Mouse (Mus musculus) frontal cortex, postnatal 10 days (tissue): Measurements from ENCODE around the gene Gm45713.
"Not testable (repeated sequence)": the region's sequence is repeated elsewhere in the genome, so short reads cannot be mapped to it uniquely, and the experiment has no call there.

ENCODE experiments used
- DNase-seq, 2 experiments: peaks; one replicate each; pipeline ENCODE4 v3.0.0; 2022; ENCODE audit warnings: low spot score in 2 of 2, mixed read lengths in 1 of 2

Gm45713 gene

DNA sequence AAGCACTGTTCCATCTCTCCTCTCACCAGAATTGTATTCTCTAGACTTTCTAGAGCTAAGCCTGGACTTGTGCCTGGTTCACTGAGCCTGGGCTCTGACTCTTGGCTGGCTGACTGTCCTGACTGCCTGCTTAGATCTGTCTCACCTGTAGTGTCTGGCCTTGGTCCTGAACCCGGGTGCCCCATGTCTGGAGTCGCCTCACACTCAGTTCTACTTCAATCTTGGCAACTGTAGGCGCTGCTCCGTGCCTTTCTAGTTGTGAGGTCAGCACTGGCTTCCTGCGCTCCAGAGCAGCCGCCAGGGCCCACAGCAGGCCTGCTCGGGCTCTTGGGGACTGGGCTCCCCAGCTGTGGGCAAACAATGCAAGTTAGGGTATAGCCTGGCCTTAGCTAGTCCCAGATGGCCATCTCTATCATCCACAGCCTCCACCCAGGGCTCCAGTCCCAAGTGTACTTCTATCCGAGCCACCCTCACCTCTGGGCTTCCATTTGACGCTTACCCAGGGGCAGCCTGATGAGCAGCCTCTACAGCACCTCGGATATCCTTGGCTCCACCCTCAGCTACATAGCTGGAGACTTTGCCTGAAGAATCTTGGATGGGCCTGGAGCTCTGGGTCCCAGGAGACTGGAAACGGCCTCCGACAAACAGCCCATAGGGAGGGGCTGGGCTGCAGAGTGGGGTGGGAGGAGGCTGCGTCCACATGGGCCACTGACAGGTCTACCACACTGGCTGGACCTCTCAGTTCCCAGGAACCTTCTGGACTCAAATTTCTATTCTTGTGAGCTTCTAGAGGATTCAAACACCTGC lies 8.5 kb upstream of the Gm45713 start:
- no peak for DNase-seq

DNA sequence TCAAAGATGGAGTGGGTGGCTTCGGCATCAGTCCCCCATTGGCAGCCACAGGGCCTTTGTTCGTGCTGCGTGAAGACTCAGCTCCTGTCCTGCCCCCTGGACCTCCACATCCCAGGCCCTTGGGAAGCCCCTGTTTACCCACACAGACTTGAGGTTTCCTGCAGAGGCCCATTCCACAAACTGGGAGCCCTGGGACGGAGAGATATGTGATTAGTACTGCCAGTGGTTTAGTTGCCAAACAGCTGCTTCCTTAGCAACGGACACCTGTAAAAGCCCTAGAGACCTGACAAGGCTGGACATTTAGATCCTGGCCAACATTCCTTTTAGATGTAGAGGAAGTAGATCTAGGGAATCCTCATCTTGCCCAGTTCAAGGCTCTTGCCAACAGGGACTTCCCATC lies 5.9 kb upstream of the Gm45713 start:
- DNase-seq = no peak

DNA sequence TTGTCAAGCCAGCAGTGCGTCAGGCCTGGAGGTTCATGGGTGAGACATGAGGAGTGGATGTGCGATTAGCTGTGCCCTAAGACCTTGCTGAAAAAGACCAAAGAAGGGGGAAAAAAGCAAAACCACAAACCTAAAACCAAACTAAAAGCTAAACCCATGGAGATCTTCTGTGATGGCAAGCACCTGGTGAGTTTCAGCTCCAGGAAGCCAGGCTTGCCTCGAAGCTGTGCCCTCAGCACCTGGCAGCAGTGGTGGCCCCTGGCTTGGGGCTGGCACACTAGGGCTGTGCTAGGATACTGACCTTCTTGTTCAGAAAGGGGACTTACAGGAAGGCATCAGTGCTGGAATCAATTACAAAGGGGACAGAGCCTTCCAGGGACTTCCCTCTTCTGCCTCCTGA lies 5.3 kb upstream of the Gm45713 start:
- DNase-seq = no peak

DNA sequence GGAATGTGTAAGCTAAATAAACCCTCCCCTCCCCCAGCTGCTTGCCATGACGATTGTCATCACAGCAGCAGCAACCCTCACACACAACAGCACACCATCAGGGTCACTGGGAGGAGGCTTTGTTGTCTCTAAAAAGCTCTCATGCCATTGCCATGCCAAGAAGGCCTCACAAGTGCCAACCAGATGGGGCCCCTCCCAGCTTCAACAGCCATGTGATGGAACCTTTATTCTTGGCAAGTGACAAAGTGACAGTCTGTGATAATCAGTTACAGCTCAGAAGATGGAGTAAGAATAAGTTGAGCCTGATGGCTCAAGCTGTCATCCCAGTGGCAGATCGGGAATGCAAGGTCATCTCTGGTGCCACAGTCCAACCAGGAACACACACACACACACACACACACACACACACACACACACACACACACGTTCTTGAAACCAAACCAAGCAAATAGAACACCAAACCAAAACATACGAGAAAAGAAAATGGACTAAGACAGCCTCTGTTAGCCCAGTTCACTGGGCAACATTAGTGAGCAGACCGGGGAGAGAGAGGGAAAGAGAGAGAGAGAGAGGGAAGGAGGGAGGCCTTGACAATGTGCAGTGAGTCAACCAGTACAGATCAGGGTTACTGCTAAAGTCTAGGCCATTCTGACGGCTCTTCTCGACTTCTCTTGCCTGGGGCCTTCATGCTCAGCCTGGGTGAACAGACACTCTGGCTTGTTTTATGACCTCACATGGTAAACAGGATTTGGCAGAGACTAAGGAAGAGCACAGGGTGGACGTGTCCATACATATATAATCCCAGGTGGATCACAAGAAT lies 4.1 kb upstream of the Gm45713 start:
- no peak for DNase-seq

DNA sequence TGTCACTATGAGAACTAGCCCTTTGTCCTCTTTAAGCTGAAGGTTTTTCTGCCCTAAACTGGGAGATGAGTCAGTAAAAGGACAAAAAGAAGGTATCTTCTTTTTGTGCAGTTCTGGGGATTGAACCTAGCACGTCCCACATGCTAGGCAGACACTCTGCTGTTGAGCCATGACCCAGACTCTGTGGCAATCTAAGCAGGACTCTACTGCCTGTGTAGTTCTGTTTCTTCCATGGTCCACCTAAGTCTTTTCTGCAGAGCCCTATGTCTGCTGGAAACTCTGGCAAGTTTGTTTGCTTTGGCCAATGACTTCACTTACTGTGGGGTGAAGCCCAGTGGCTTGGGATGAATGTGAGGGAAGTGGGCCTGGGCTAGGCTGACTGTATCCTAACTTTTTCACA lies 2.4 kb upstream of the Gm45713 start:
- no peak for DNase-seq

DNA sequence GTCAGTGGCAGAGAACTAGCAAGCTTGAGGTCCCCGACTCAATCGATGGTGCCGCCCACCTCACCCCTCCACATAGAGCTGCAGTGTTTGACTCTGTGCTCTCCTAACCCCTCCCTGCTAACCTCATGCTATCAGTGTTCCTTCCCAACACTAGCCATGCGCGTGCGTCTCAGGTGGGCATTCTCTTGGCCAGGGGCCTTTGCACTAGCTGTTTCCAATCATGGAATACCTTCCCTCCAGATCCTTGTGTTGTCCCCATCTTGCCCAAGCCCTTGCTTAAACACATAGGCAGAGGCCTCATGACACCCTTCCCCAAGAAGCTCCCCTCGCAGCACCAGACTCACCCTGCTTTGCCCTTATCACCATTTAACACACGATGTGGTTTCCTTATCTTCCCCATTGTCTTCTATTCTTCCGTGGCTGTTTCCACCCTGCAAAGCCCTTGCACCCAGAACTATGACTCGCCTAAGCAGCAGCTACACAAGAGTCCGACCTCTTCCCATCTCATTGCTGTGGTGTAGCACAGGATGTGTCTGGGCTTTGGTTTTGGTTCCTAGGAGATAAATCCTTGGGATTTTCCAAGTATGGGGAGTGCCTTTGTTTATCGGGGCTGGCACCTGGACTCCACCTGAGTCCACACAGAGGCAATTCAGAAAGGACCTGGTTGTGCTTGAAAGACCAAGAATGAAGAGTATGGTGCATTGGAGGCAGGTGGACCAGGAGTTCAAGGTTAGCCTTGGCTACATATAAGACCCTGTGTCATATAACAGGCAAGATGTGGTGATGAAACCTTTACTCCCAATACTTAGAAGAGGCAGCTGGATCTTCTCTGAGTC lies 1.4 kb upstream of the Gm45713 start:
- DNase-seq = no peak

DNA sequence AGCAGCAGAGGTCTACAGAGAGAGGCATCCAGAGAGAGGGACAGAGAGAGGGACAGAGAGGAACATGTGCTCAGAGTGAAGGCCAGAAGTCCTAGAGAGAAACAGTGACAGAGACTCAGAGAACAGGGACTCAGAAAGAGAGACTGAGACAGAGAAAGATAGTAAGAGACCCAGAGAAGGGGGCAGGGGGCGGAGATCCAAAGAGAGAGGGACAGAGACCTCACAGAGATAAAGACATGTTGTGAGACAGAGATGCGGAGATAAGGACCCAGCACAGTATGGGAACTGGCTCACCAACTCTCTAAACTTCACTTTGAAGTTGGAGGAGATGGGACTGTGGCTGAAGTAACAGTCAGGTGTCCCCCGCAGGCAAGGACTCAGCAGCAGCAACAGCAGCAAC lies 661 bp downstream of the Gm45713 start:
- no peak for DNase-seq

DNA sequence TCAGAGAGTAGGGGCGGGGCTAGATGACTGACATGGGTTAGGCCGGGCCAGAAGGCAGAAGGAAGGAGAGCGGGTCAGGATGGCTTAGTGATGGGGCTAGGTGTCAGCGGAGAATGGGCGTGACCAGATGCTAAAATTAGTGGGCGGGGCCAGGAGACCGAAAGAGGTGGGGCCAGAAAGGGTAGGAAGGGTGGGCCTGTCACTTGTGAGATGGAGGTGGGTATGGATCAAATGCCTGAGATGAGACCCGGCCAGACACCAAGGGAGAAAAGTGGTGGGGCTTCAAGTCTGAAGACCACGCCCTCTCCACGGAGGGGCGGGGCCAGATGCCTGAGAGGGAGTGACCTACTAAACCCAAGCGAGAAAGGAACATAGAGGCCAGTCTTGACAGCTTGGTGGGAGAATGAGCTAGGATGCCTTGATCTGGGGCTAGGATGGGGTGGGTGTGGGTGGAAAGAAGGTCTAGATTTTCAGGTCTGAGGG lies 1.4 kb downstream of the Gm45713 start:
- no peak for DNase-seq

DNA sequence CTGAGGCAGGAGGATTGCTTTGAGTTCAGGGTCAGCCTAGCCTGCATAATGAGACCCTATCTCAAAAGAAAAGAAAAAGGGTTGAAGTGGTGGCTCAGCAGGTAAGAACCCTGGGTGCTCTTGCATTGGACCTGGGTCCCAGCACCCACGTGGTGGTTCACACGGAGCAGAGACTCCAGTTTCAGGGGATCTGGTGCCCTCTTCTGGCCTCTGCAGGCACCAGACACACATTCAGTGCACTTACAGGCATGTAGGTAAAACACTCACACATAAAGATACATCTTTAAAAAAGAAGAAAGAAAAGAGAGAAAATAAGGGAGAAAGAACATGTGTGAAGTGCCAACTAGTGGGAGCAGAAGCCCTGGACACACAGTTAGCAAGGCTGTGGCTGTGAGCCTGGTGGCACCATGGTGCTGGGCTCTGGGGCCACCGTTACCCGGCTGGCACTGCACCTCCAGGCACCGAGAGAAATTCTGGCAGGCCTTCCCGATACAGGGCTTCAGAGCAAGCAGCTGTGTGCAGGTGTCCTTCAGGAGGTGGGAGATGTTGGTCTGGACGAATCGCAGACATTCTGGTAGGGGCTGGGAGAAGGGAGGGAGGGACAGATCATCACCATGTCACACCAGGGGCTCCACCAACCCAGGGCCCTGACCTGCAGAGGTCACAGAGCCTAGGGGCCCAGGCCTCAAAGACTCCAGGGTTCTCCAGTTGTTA lies 2.4 kb downstream of the Gm45713 start:
- no peak for DNase-seq

DNA sequence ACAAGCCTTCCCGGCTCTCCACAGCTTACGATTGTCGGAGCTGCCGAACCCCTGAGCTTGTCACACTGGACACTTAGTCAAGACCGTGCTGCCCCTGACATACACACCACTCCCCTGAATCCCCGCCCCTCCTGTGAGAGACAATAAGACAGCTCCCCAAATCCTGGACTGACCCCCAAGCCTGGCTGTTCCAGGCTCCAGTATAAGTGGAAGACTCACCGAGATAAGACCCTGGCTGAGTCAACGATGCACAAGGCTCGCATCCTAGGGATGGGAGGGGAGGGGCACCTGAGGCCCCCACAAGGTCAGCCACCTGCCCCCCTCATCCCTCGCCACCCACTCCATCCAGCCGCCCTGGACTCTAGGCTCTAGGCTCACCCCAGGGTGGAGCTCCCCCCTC lies 4.2 kb downstream of the Gm45713 start:
- no peak for DNase-seq

DNA sequence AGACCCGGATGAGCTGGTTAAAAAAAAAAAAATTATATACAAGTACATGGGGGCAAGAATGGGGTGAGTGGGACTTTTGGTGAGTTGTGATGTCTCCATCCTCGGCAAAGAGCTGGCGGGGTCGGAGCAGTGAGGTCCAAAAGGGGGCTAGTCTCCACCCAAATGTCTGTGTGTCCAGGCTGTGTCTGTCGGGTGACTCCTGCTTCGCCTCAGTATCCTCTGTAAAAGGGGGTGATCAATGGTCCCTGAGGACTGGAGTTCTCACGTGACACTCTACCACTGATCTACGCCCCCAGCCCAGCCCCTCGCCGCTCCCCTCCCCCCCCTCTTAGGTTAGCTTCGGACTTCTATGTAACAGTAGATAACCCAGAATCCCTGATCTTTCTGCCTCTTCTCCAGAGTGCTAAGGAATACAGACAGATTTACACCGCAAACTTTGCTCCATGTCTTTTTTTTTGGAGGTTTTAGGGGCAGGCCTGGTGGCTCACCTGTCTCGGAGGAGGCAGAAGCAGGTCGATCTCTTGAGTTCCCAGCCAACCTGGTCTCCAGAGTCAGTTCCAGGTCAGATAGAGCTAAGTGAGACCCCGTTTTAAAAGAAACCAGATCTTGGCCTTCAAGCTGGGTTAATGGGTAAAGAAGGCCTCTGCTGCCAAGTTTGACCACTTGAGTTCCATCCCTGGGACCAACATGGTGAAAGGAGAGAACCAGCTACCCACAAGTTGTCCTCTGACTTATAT lies 6.1 kb downstream of the Gm45713 start:
- DNase-seq = no peak

DNA sequence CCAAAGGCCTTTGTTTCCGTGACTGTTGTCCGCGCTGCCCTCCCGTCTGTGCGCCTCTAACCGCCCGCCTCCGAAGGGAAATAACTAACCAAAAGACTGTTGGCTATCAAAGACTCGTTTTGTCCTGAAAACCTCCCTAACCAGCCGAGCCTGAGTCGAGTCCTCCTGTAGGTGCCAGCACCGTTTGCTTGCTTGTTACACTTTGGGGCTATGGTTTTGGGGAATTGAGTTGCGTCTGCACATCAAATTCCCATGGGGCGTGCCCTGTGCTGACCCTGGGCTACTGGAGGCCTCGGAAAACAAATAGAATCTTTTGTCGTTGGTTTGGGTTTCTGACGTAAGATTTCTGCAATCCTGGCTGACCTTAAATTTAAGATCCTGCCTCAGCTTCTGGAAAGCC lies 6.7 kb downstream of the Gm45713 start:
- DNase-seq = no peak

DNA sequence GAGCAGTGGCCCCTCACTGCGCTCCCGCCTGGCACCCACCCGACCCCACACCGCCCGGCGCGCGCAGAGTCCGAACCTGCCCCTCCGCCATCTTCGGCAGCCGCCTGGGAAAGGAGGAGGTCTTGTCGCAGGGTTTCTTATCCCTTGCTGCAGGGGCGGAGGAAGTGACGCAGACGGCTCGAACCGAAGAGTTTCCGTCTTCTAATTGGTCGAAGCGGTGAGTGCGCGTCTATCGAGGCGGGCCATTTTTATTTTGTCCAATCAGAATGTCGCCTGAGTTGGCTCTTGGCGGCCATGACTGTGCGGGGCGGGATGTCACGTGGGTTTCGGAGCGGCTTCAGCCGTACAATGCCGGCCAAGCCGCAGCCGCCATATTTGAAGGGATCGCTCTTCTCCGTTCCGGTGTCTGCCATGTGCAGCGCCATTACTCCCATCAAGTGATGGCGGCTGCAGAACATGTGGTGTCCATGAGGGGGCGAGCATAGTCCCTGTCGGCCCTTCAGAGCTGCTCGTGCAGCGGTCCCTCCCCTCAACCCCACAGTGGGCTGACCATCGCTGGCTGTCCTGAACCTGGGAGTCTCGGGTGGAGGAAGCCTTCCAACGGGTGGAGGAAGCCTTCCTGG lies 7.3 kb downstream of the Gm45713 start, which contains the start of gene Rpl13a:
Rpl13a (minus strand) TSS at position 138 of the 623 bp plus-strand sequence.
- peak; percentile 99 for DNase-seq

DNA sequence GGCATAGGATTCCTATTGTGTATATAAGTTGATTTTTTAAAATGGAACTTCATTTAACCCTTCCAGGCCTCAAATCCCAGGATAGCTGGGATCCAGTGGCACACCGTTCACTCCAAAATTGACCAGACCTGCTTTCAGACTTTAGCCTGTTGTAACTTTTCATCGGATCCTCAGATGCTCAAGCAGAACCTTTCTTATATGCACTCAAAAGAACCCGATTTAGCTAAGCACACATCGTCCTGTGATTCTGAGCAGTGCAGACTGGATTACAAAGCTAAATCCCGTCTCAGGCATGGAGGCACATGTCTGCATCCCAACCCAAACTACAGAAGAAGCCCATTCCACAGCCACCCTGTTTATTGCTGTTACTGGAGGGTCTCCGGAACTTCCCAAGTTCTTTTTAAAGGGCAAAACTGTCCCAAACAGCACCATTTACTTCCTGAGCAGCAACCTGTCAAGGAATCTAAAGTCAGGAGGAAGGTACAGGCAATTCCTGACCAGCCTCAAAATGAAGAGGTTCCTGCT lies 8.3 kb downstream of the Gm45713 start:
- no peak for DNase-seq

DNA sequence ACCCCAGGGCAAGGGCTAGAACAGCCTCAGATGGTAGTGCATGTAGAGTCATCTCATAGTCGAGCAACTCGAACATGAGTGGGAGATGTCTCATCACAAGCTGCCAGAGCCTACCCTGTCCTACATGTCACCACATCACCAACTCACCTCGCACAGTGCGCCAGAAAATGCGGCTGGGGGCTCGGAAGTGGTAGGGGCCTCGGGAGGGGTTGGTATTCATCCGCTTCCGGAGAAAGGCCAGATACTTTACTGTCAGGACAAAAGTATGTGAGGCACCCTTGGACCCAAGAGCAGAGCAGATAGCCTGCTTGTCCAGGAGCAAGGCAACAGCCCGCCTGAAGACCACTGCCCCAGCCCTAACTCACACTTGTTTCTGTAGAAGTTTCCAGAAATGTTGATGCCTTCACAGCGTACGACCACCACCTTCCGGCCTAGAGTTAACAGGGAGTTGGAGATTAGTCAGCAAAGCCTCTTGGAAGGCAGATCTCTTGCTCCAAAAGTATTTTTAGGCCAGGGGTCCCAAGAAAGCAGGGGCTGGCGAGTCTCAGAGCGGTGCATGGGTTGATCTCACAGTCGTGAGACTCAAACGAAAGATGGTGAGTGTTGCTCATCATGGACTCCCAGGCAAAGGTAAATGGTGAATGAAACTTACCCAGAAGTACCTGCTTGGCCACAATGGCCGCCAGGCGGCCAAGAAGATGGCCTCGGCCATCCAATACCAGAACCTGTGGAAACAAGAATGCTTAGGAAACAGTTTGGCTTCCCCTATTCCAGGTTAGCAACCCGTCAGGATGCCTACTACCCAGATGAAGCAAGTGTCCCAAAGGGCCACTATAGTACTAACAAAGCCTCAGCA lies 9.0 kb downstream of the Gm45713 start:
- DNase-seq = no peak

DNA sequence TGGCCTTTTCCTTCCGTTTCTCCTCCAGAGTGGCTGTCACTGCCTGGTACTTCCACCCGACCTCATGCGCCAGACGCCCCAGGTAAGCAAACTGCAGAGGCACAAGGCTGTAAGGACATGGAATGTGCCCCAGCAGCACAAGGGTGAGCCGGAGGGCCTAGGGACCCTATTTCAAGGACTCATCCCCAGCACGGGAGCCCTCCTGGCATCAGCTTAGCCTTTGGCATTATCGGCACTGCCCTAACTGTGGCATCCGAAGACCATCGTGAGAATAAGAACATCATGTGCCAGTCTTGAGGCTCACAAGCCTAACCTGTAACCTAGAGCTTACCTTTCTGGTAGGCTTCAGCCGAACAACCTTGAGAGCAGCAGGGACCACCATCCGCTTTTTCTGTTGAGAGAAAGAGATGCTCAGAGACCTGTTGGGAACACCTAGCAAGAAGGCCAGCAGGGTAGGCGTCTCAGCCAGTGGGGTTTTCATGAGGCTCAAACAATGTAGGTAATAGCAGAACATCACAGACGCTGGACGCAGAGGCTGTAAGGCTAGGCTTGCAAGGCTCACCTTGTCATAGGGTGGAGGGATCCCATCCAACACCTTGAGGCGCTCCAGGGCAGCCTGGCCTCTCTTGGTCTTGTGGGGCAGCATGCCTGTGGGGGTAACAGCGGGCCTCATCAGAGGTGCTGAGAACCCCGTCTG lies 9.7 kb downstream of the Gm45713 start:
- no peak for DNase-seq

DNA sequence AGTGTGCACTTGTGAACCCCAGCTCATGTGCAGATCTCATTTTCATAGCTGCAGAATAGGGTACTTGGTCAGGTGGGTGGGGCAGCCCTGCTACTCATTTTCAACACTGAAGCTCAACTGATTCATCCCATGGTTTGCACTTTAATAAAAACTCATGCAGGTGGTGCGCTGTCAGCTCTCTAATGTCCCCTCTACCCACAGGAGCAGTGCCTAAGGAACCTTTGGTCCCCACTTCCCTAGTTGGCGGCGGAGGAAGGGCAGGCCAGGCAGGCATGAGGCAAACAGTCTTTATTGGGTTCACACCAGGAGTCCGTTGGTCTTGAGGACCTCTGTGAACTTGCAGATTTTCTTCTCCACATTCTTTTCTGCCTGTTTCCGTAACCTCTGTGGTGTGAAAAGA lies 10.4 kb downstream of the Gm45713 start:
- DNase-seq = not testable (repeated sequence)

DNA sequence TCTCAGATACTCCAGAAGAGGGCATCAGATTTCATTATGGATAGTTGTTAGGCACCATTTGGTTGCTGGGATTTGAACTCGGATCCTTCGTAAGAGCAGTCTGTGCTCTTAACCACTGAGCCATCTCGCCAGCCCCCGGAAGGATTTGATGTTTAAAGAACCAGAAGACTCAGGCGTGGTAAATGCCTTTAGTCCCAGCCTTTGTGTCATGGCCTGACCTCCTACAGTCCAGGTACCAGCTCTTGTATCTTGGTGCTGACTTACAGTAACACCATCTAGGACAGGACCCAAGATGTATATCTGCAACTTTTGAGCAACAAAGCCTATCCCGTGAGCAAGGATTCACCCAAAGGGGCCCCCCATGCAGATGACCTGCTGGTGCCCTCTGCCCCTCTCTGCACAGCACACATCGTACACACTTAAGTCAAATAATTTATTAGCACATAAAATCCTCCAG lies 10.9 kb downstream of the Gm45713 start:
- DNase-seq = no peak
